Mouse (Mus musculus): ENCODE measurements around the gene Vmn1r211. TPM values are rescaled to one million over a fixed set of nuclear protein-coding genes. Genes with fewer than 3 reads are reported as not detected.
"Not testable (repeated sequence)": the region's sequence is repeated elsewhere in the genome, so short reads cannot be mapped to it uniquely, and the experiment has no call there.

Vmn1r211 gene
- polyA plus RNA-seq, 1 experiment from 2014 or later, result not detected

DNA sequence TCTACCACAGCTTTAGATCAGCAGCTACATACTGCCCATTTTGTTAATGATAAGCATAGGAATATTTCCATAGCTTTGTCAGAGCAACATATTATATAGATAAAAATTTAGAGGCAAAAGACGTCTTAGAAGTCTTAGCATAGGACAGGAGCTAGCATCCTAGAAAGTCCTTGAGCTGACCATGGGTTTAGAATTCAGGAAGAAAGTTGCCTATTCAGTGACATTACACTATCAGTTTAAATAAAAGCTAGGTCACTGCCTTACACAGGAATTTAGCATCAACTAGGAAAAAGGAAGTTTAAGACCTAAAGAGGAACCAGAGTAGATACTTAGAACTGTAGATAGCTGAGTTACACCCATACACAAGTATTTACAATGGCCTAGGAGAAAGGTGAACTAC, 35.8 kb downstream of the Vmn1r211 start:
- H3K27me3 ChIP-seq (ENCODE audit: control insufficient read depth, insufficient read depth, low read length); H3K9ac ChIP-seq (replicated peaks; ENCODE audit: low read length); H3K4me2 ChIP-seq (ENCODE audit: low read depth, low read length); H3K4me3 ChIP-seq (ENCODE audit: low read depth, low read length); H3K36me3 ChIP-seq (replicated peaks; ENCODE audit: control insufficient read depth, insufficient read depth, low read depth, low read length); H3K9me3 ChIP-seq (replicated peaks; ENCODE audit: control insufficient read depth, low read length); H3K27ac ChIP-seq (replicated peaks; ENCODE audit: low read depth, low read length); DNase-seq (ENCODE audit: low spot score); H3K4me1 ChIP-seq (ENCODE audit: control insufficient read depth, insufficient read depth, low read length); ATAC-seq (replicated peaks; ENCODE audit: insufficient number of reproducible peaks, low FRiP score, low TSS enrichment, low read depth): not testable (repeated sequence)
- WGBS, result 88% methylated on average over 1 of the region's 1 CpGs

DNA sequence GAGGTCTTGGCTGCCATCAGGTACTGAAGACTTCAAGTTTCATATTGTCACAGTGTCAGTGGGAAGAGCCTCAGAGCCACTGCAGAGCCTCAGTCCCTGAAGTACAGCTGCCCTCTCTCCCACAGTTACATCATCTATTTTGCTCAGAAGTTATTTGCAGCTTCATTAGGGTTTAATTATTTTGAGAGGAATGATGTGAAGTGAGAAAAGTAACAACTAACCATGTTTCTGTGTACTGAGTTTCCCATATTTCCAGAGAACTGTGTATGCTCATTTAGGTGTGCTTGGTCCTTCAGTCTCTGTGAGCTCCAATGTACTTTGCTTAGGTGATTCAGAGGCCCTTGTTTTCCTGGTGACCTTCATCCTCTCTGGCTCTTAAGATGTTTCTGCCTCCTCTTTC, 47.8 kb downstream of the Vmn1r211 start, which contains the start of gene Vmn1r209:
Gene Vmn1r209, minus strand, starts transcription at position 101 of the 400 bp plus-strand sequence.
- not testable (repeated sequence) for H3K36me3 ChIP-seq (replicated peaks; ENCODE audit: control insufficient read depth, insufficient read depth, low read depth, low read length); H3K4me1 ChIP-seq (ENCODE audit: control insufficient read depth, insufficient read depth, low read length); H3K4me2 ChIP-seq (ENCODE audit: low read depth, low read length); H3K27ac ChIP-seq (replicated peaks; ENCODE audit: low read depth, low read length); H3K27me3 ChIP-seq (ENCODE audit: control insufficient read depth, insufficient read depth, low read length); DNase-seq (ENCODE audit: low spot score); ATAC-seq (replicated peaks; ENCODE audit: insufficient number of reproducible peaks, low FRiP score, low TSS enrichment, low read depth); H3K9me3 ChIP-seq (replicated peaks; ENCODE audit: control insufficient read depth, low read length); H3K4me3 ChIP-seq (ENCODE audit: low read depth, low read length); H3K9ac ChIP-seq (replicated peaks; ENCODE audit: low read length)

Other genes starting within 250 kb of the Vmn1r211 start
- gene Vmn1r206, start 233.3 kb downstream of the Vmn1r211 start, polyA plus RNA-seq (2014; fragmentation: Nextera tagmentation; extraction: Ambion mirVana), result not detected in 2 replicates
- gene Vmn1r207-ps, start 127.9 kb downstream of the Vmn1r211 start, polyA plus RNA-seq (2014; fragmentation: Nextera tagmentation; extraction: Ambion mirVana), result not detected in 2 replicates
- not detected in 2 replicates for gene Vmn1r208, start 80.2 kb downstream of the Vmn1r211 start, polyA plus RNA-seq (2014; fragmentation: Nextera tagmentation; extraction: Ambion mirVana)
- not detected in 2 replicates for gene Vmn1r209, start 47.9 kb downstream of the Vmn1r211 start, polyA plus RNA-seq (2014; fragmentation: Nextera tagmentation; extraction: Ambion mirVana)
- gene Vmn1r210, start 26.2 kb downstream of the Vmn1r211 start, polyA plus RNA-seq (2014; fragmentation: Nextera tagmentation; extraction: Ambion mirVana), result not detected in 2 replicates
- not detected in 2 replicates for gene Vmn1r212, start 26.6 kb upstream of the Vmn1r211 start, polyA plus RNA-seq (2014; fragmentation: Nextera tagmentation; extraction: Ambion mirVana)
- gene Vmn1r213, start 150.1 kb upstream of the Vmn1r211 start, polyA plus RNA-seq (2014; fragmentation: Nextera tagmentation; extraction: Ambion mirVana), result not detected in 2 replicates
- gene Vmn1r214, start 172.9 kb upstream of the Vmn1r211 start, polyA plus RNA-seq (2014; fragmentation: Nextera tagmentation; extraction: Ambion mirVana), result not detected in 2 replicates
- not detected in 2 replicates for gene Vmn1r215, start 210.5 kb upstream of the Vmn1r211 start, polyA plus RNA-seq (2014; fragmentation: Nextera tagmentation; extraction: Ambion mirVana)

Measured in embryonic facial prominence, embryonic 11.5 days (tissue).